Mouse (Mus musculus): ENCODE results near the gene Psmd11.
A peak's percentile ranks its signal among the peaks of the same experiment; 100 is the strongest.
"Not testable (repeated sequence)": the region's sequence is repeated elsewhere in the genome, so short reads cannot be mapped to it uniquely, and the experiment has no call there.

The Psmd11 gene

GRCm38 (mm10) chr11:80428381-80429008 lies at the start of gene Psmd11:
TSS of gene Psmd11 (plus strand) at chr11:80428615.
- DNase-seq (ENCODE audit: low read depth), result peak; percentile 98

DNA sequence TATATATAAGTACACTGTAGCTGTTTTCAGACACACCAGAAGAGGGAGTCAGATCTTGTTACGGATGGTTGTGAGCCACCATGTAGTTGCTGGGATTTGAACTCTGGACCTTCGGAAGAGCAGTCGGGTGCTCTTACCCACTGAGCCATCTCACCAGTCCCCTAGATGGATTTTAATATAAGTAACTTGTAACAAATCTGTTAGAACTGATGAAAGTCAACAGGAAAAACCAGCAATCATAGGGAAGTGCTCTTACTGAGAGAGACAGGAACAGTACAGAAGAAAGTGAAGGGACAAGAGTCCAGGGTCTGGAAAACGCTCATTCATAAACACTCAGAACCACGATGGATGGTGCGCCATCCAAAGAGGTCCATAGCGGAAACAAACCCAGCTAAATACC lies 49.2 kb upstream of the Psmd11 start:
- DNase-seq (ENCODE audit: low read depth), result not testable (repeated sequence)

DNA sequence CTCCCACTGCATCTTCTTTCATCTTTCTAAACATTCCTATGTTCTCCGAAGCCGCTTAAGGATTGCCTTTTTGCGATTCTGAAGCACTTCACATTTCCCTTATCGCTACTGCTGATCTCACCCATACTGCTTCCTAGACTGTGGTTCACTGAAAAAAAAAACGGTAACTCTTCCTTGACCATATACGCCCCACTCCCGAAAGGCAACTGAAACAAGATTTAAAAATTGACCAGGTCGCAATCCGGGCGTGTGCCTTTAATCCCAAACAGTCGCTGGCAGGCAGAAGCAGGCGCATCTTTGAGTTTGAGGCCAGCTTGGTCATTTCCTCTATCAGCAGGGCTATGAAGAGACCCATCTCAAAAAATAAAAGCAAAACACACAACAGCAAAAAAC lies 45.8 kb upstream of the Psmd11 start:
- DNase-seq (ENCODE audit: low read depth), result no peak

GRCm38 (mm10) chr11:80383019-80383625 lies 45.3 kb upstream of the Psmd11 start, which contains the start of gene Zfp207:
TSS of gene Zfp207 (plus strand) at chr11:80383279.
- DNase-seq (ENCODE audit: low read depth), result peak; percentile 99

DNA sequence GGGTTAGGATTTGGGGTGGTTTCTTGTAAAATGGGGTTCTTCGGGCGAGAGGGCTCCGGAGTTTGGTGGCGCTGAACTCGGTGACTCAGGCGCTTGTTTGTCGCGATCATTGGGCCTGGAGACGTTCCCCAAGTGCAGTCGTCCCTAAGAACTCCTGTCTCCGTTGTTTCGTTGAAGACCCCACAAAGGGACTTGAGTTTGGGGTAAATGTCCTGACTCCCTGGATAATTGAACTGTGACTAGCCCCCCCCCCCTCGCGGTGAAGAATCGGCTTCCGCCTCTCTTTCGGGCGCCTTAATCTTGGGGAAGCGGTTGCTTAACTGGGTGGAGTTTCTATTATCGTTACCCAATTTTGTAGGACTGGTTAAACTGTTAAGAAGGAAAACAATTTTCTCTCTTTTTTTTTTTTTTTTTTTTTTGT lies 44.8 kb upstream of the Psmd11 start:
- peak; percentile 83 for DNase-seq (ENCODE audit: low read depth)

- no peak for DNase-seq (ENCODE audit: low read depth)
Observed at GRCm38 (mm10) chr11:80384461-80384860, 44.0 kb upstream of the Psmd11 start.

GRCm38 (mm10) chr11:80385055-80385454 lies 43.4 kb upstream of the Psmd11 start:
- peak; percentile 23 for DNase-seq (ENCODE audit: low read depth)

DNA sequence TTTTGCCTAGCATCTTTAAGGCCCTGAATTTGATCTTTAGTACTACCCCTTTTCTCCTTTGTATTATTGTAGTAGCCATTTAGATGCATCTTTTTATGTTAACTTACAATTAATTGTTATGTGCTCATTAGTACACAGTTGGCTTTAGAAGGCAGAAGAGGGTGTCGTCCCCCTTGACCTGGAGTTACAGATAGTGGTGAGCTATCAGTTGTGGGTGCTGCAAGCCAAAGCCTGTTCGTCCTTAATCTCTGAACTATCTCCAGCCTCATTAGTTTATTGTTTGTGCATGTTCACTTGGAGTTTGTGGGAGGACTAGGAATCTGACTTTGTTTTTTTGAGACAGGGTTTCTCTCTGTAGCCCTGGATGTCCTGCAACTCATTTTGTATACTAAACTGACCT lies 41.6 kb upstream of the Psmd11 start:
- peak; percentile 6 for DNase-seq (ENCODE audit: low read depth)

GRCm38 (mm10) chr11:80389885-80390284 lies 38.5 kb upstream of the Psmd11 start:
- no peak for DNase-seq (ENCODE audit: low read depth)

DNA sequence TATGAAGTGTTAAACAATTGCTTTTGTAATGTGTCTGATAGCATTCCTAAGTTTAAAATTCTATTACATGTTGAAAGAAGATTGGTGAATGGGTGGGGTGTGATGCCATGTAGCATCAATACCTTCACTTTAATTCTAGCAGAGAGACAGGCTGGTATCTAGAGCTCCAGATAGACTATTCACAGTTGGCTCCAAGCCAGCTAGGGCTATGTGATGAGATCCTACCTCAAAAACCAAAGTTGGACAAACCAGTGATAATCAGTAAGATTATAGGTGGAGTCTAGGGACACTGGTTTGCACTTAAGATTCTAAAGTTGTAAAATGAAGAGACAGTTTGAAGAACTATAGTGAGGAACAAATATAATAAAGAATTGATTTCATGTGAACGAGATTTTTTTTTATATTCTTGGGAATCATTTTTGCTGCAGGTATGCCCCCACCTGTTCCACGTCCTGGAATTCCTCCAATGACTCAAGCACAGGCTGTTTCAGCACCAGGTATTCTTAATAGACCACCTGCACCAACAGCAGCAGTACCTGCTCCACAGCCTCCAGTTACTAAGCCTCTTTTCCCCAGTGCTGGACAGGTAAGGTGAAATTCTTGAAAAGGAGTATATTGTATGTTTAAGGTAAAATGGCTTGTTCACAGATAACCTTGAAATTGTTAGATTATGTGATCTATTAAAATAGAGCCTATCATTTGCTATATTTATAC lies 36.9 kb upstream of the Psmd11 start:
- no peak for DNase-seq (ENCODE audit: low read depth)

- no peak for DNase-seq (ENCODE audit: low read depth)
Observed at GRCm38 (mm10) chr11:80395930-80396329, 32.5 kb upstream of the Psmd11 start.

- DNase-seq (ENCODE audit: low read depth), result no peak
Observed at GRCm38 (mm10) chr11:80396617-80397016, 31.8 kb upstream of the Psmd11 start.

DNA sequence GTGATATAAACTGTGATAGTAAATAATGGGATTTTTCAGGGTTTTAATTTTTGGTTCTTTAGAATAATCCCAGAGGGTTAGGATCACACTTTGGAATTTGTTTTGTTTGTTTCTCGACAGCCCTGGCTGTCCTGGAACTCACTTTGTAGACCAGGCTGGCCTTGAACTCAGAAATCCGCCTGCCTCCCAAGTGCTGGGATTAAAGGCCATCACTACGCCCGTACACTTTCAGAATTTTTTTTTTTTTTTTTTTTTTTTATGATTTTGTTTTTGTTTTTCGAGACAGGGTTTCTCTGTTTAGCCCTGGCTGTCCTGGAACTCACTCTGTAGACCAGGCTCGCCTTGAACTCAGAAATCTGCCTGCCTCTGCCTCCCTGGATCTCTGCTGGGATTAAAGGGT lies 20.5 kb upstream of the Psmd11 start:
- DNase-seq (ENCODE audit: low read depth), result not testable (repeated sequence)

DNA sequence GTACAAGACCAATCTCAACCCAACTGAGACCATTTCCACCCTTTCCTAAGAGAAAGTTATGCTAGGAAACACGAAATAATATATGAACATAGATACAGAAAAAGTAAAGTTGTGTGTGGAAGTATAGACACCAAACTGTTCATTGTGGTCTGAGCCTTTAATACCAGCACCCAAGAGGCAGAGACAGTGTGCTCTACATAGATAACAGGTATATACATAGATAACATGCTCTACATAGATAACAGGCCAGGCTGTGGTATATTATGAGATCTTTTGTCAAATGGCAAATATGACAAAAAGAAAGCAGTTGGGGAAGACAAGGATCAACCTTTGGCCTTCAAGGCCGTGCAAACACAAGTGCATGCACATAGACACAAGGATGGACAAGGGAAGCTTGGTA lies 18.0 kb upstream of the Psmd11 start:
- DNase-seq (ENCODE audit: low read depth), result no peak

DNA sequence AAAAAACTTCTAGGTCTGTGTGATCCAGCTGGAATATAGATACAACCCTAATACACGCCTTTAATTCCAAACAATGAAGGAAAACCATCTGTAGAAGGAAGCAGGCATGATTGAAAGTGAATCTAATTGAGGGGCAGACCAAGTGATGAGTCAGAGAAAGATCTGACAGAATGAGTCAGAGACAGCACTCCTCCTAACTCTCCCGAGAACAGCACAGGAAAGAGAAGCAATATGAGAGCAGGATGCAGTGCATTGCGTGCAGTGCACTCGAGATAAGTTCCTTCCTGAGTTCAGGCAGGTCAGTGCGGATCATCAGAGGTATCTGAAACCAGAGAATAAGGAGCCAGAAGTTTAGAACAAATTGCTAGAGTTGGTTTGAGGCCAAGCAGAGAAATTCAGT lies 11.3 kb upstream of the Psmd11 start:
- peak; percentile 39 for DNase-seq (ENCODE audit: low read depth)

GRCm38 (mm10) chr11:80419743-80420142 lies 8.7 kb upstream of the Psmd11 start:
- DNase-seq (ENCODE audit: low read depth), result no peak

DNA sequence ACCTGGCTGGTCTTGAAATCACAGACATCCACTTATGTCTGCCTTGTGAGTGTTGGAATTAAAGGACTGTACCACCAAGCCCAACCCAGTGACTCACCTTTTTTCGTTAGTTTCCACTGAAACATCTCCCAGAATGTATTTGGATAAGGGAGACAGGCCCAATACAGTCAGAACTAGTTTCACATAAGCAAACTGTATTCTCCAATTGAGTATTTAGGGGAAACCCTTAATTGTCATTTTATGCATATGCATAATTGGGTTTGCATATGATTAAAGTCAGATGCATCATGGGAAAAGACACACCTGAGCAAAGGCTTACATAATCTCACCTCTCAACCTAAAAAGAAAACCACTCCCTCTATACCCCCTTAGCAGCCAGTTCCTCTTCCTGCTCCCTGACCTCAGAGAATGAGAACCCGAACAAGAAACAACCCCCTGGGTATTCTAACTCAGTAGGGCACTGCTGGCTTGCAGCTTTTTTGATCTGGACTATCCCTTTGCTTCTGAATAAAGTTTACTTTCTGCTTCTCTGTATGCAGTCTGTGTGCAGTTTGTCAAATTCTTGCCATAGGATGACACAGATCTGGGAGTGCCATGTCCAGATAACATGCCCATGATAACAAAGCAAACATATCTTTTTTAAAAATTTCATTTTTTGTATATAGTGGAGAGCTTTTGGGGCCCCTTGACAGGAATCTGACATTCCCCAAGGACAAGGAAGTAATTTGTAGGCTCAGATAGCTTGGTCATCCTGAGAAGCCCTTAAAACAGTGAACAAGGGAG lies 8.0 kb upstream of the Psmd11 start:
- DNase-seq (ENCODE audit: low read depth), result peak; percentile 26

GRCm38 (mm10) chr11:80421421-80422047 lies 6.9 kb upstream of the Psmd11 start:
- DNase-seq (ENCODE audit: low read depth), result no peak

DNA sequence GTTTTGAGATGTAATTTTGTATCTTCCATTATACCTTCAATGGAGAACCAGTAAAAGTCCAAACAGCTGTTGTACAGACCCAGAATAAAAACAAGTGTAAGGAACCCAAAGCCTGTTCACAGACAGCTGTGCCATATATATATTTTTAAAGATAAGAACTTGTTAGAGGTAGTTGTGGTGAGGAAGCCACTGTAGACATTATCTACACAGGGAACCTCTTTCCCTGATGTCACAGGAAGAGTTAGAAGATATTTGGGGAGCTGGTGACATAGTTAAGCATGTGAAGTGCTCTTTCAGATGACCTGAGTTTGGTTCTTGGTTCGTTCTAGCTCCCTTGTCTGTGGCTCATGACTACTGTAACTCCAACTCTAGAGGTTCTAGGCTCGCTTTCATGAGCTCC lies 3.7 kb upstream of the Psmd11 start:
- peak; percentile 46 for DNase-seq (ENCODE audit: low read depth)

- DNase-seq (ENCODE audit: low read depth), result no peak
Observed at GRCm38 (mm10) chr11:80425247-80425778, 3.1 kb upstream of the Psmd11 start.

DNA sequence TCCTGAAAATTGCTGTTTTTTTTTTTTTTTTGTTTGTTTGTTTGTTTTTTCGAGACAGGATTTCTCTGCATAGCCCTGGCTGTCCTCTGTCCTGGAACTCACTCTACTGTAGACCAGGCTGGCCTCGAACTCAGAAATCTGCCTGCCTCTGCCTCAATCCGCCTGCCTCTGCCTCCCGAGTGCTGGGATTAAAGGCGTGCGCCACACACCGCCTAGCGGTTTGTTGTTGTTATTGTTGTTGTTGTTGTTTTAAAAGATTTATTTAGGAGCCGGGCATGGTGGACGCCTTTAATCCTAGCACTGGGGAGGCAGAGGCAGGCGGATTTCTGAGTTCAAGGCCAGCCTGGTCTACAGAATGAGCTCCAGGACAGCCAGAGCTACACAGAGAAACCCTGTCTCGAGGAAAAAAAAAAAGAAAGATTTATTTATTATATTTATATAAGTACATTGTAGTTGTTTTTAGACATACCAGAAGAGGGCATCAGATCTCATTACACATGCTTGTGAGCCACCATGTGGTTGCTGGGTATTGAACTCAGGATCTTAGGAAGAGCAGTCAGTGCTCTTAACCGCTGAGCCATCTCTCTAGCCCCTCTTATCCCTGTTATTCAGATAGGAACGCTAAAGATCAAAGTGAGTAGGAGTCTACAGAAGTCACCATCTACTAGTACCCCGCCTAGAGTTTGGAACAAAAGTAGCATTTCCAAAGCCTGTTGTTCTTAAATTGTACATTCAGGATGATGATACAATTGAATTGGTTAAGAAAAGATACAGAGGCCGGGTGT lies 2.2 kb upstream of the Psmd11 start:
- DNase-seq (ENCODE audit: low read depth), result peak; percentile 21
